Mouse (Mus musculus): ENCODE results near the gene Sobp.

Gene Sobp

GRCm38 (mm10) chr10:43027006-43027405 is 147.3 kb downstream of the Sobp start:
- no peak for DNase-seq

GRCm38 (mm10) chr10:43023454-43024194 is 150.7 kb downstream of the Sobp start:
- no peak for DNase-seq

GRCm38 (mm10) chr10:43022190-43022761 is 152.1 kb downstream of the Sobp start:
- DNase-seq, result no peak

GRCm38 (mm10) chr10:43021512-43022116 is 152.7 kb downstream of the Sobp start:
- DNase-seq, result no peak

- DNase-seq, result no peak
Measured at GRCm38 (mm10) chr10:43021017-43021416, 153.3 kb downstream of the Sobp start.

GRCm38 (mm10) chr10:43014782-43015181 is 159.5 kb downstream of the Sobp start:
- no peak for DNase-seq

GRCm38 (mm10) chr10:43014358-43014757 is 160.0 kb downstream of the Sobp start:
- DNase-seq, result no peak

GRCm38 (mm10) chr10:43008116-43008515 is 166.2 kb downstream of the Sobp start:
- DNase-seq, result no peak

GRCm38 (mm10) chr10:43006534-43006933 is 167.8 kb downstream of the Sobp start:
- DNase-seq, result no peak

GRCm38 (mm10) chr10:43005677-43006076 is 168.7 kb downstream of the Sobp start:
- no peak for DNase-seq

GRCm38 (mm10) chr10:43005031-43005430 is 169.3 kb downstream of the Sobp start:
- DNase-seq, result no peak

GRCm38 (mm10) chr10:43004174-43004734 is 170.1 kb downstream of the Sobp start:
- DNase-seq, result no peak

GRCm38 (mm10) chr10:43003466-43003757 is 170.9 kb downstream of the Sobp start:
- no peak for DNase-seq

- no peak for DNase-seq
Measured at GRCm38 (mm10) chr10:43002721-43003465, 171.4 kb downstream of the Sobp start.

GRCm38 (mm10) chr10:43002066-43002678 is 172.2 kb downstream of the Sobp start:
- DNase-seq, result no peak

- no peak for DNase-seq
Measured at GRCm38 (mm10) chr10:43001433-43001832, 172.9 kb downstream of the Sobp start.

GRCm38 (mm10) chr10:42999324-42999723 is 175.0 kb downstream of the Sobp start:
- no peak for DNase-seq

GRCm38 (mm10) chr10:42997278-42997677 is 177.1 kb downstream of the Sobp start:
- DNase-seq, result no peak

GRCm38 (mm10) chr10:42995484-42995895 is 178.8 kb downstream of the Sobp start:
- DNase-seq, result no peak

- DNase-seq, result no peak
Measured at GRCm38 (mm10) chr10:42994331-42994782, 180.0 kb downstream of the Sobp start.

GRCm38 (mm10) chr10:42991018-42991417 is 183.3 kb downstream of the Sobp start:
- no peak for DNase-seq

GRCm38 (mm10) chr10:42989910-42990309 is 184.4 kb downstream of the Sobp start:
- peak; percentile 81 to 83 for DNase-seq

GRCm38 (mm10) chr10:42988627-42989026 is 185.7 kb downstream of the Sobp start:
- peak in 1 of 2 experiments; percentile 12 for DNase-seq
